Mouse (Mus musculus): ENCODE results near the gene Krt17. TPM values are rescaled to one million over a fixed set of nuclear protein-coding genes. Genes with fewer than 3 reads are reported as not detected.

The Krt17 gene
- polyA plus RNA-seq, 1 experiment from 2014 or later = 152 TPM

DNA sequence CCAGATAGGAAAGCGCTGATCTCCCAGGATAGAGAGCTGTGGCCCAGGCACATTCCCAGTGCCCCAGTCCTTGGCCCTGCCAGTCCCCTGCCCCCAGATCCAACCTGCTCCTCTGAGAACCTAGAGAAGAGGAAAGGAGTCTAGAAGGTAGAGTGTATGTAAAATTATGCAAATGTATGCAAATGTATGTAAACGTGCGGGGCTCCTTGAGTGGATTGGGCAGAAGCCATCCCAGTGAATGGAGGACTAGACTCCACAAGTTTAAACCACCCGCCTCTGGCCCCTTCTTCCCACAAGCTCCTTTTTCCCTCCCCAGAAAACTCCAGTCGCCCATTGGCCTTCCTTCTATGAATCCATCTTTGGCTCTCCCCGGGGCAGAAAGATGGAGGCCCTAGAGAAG lies 32.1 kb upstream of the Krt17 start:
- Histone ChIP-seq H3K27me3 (replicated peaks; ENCODE audit: control insufficient read depth, insufficient read depth, low read length) (no peaks in the 10 kb centered on the region), H3K9me3 (ENCODE audit: control insufficient read depth, low read length) (no peaks in the 10 kb centered on the region), H3K4me2 (ENCODE audit: low read depth, low read length) (no peak overlapping the region), H3K36me3 (ENCODE audit: control insufficient read depth, insufficient read depth, low read length) (no peaks in the 10 kb centered on the region), H3K9ac (ENCODE audit: low read depth, low read length) (no peak overlapping the region), H3K27ac (replicated peaks; ENCODE audit: low read depth, low read length) (no peak overlapping the region), H3K4me3 (ENCODE audit: low read depth, low read length) (no peak overlapping the region), H3K4me1 (ENCODE audit: control insufficient read depth, insufficient read depth, low read length) (peaks cover 8% of the 10 kb centered on the region)
- 59% methylated on average over 6 of the region's 6 CpGs for WGBS
- DNase-seq (ENCODE audit: low spot score) (no peak), ATAC-seq (ENCODE audit: low read depth) (no peak)

DNA sequence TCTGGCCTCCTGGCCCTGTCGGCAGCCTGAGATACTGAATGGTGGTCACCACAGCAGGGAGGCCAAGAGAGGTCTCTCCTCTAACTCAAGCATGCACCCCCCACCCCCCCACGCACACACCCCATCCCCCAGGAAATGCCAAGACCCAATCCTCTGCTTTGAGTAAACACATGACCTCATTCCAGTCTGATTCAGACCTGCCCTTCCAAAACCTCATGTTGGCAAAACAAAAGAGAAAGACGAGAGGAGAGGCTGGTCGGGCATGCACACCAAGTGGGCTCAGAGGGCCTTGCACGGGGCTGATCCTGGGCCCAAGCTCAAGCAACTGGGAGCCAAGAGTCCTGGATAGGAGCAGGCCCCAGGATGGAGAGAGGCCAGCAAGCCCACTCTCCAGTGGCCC lies 29.4 kb upstream of the Krt17 start:
- Histone ChIP-seq H3K36me3 (ENCODE audit: control insufficient read depth, insufficient read depth, low read length) (no peaks in the 10 kb centered on the region), H3K4me1 (ENCODE audit: control insufficient read depth, insufficient read depth, low read length) (peaks cover 8% of the 10 kb centered on the region), H3K27ac (replicated peaks; ENCODE audit: low read depth, low read length) (peak overlapping the region; percentile 74), H3K4me3 (ENCODE audit: low read depth, low read length) (no peak overlapping the region), H3K9me3 (ENCODE audit: control insufficient read depth, low read length) (no peaks in the 10 kb centered on the region), H3K4me2 (ENCODE audit: low read depth, low read length) (no peak overlapping the region), H3K27me3 (replicated peaks; ENCODE audit: control insufficient read depth, insufficient read depth, low read length) (no peaks in the 10 kb centered on the region), H3K9ac (ENCODE audit: low read depth, low read length) (0 out of 2 replicates have a peak overlapping the region, but pooled peaks have one; percentile 26)
- WGBS = 38% methylated on average over 5 of the region's 5 CpGs
- ATAC-seq (ENCODE audit: low read depth) (no peak), DNase-seq (ENCODE audit: low spot score) (peak; percentile 59)

DNA sequence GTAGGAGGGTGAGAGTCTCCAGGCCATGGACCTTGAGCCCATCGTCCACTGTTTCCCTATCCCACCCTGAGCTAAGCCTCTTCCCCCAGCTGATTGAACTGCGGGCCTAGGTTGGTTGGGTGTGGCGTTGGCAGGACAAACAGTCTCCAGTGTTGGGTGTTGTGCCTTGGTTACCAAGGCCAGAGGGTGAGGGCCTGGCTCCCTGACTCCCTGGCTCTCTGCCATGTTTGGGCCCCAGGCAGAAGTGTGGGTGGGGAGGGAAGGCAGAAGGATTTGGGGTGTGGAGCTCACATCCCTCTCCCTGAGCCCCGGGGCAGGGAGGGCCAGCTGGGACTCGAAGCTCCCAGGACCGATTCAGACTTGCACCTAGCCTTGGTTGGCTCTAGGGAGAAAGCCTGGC lies 28.1 kb upstream of the Krt17 start:
- H3K4me1 ChIP-seq (ENCODE audit: control insufficient read depth, insufficient read depth, low read length) = peaks cover 8% of the 10 kb centered on the region
- no peak overlapping the region for H3K4me3 ChIP-seq (ENCODE audit: low read depth, low read length)
- ATAC-seq (ENCODE audit: low read depth) (peak; percentile 7; the same call in 1 of the 2 replicates), DNase-seq (ENCODE audit: low spot score) (peak; percentile 82)
- no peak overlapping the region for H3K4me2 ChIP-seq (ENCODE audit: low read depth, low read length)
- no peaks in the 10 kb centered on the region for H3K9me3 ChIP-seq (ENCODE audit: control insufficient read depth, low read length)
- H3K27me3 ChIP-seq (replicated peaks; ENCODE audit: control insufficient read depth, insufficient read depth, low read length) = no peaks in the 10 kb centered on the region
- WGBS = 73% methylated on average over 4 of the region's 6 CpGs
- H3K27ac ChIP-seq (replicated peaks; ENCODE audit: low read depth, low read length) = peak overlapping the region; percentile 57
- no peaks in the 10 kb centered on the region for H3K36me3 ChIP-seq (ENCODE audit: control insufficient read depth, insufficient read depth, low read length)
- no peak overlapping the region for H3K9ac ChIP-seq (ENCODE audit: low read depth, low read length)

DNA sequence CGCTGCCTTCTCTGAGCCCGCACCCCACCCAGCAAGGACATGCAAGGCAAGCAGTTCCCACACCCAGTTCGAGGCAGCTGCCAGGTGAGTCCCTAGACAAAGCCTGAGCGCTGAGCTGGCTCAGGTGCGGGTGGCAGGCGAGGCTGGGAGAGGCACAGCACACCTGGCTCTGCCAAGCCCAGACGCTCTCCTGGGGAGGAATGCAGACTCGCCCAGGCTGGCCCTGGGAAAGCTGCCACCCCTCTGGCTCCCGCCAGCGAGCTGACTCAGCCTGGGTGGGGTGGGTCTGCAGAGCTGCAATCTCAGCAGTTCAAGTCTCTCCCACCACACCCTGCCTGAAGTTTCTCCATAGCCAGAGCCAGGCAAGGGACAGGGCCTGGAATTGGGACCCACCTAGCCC lies 26.2 kb upstream of the Krt17 start:
- H3K36me3 ChIP-seq (ENCODE audit: control insufficient read depth, insufficient read depth, low read length) = no peaks in the 10 kb centered on the region
- peak; percentile 93 for DNase-seq (ENCODE audit: low spot score)
- no peak overlapping the region for H3K4me3 ChIP-seq (ENCODE audit: low read depth, low read length)
- H3K9ac ChIP-seq (ENCODE audit: low read depth, low read length) = no peak overlapping the region
- no peak overlapping the region for H3K4me2 ChIP-seq (ENCODE audit: low read depth, low read length)
- H3K9me3 ChIP-seq (ENCODE audit: control insufficient read depth, low read length) = no peaks in the 10 kb centered on the region
- peaks cover 8% of the 10 kb centered on the region for H3K4me1 ChIP-seq (ENCODE audit: control insufficient read depth, insufficient read depth, low read length)
- H3K27ac ChIP-seq (replicated peaks; ENCODE audit: low read depth, low read length) = peak overlapping the region; percentile 86
- 37% methylated on average over 7 of the region's 10 CpGs for WGBS
- H3K27me3 ChIP-seq (replicated peaks; ENCODE audit: control insufficient read depth, insufficient read depth, low read length) = no peaks in the 10 kb centered on the region
- peak; percentile 88 for ATAC-seq (ENCODE audit: low read depth)

DNA sequence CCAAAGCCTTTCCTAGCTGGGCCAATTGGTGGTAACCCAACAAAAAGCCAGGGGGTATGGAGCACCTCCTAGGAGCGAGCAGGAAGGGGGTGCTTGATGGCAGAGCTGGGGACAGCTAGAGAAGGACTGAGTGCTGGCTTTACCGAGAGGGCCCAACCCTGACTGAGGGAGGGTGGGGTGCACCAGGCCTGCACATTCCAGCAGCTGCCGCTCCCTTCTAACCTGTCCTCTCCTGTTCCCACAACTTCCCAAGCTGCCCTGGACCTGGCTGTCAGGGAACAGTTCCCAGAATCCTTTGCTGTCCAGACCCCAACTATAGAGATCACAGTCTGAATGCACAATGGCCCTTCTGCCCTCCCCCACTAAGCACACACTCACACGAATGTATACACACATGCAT lies 24.2 kb upstream of the Krt17 start:
- Histone ChIP-seq H3K9me3 (ENCODE audit: control insufficient read depth, low read length) (no peaks in the 10 kb centered on the region), H3K27me3 (replicated peaks; ENCODE audit: control insufficient read depth, insufficient read depth, low read length) (no peaks in the 10 kb centered on the region), H3K4me3 (ENCODE audit: low read depth, low read length) (no peak overlapping the region), H3K27ac (replicated peaks; ENCODE audit: low read depth, low read length) (no peak overlapping the region), H3K4me1 (ENCODE audit: control insufficient read depth, insufficient read depth, low read length) (0 out of 2 replicates have a peak, but pooled peaks cover under 1% of the 10 kb centered on the region), H3K4me2 (ENCODE audit: low read depth, low read length) (no peak overlapping the region), H3K36me3 (ENCODE audit: control insufficient read depth, insufficient read depth, low read length) (no peaks in the 10 kb centered on the region), H3K9ac (ENCODE audit: low read depth, low read length) (no peak overlapping the region)
- peak; percentile 44 for DNase-seq (ENCODE audit: low spot score)
- 62% methylated on average over 4 of the region's 4 CpGs for WGBS
- ATAC-seq (ENCODE audit: low read depth) = no peak

DNA sequence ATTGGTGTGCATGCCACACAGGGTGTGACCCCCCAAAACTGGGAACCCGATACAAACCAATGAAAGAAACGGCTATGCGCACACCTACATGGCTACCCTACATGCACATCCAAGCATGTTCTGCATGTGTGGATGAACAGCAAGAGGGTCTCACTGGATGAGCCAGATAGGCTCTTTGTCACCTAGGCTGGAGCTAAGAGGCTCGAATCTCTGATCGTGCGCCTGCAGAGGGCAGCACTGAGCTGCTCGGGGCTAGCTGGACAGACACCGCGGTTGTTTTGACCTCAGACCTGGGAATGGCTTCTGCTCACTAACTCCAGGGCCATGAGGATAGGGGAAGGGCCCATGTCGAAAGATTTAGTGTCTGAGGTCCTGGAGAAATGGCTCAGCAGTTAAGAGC lies 21.7 kb upstream of the Krt17 start:
- DNase-seq (ENCODE audit: low spot score) (peak; percentile 54), ATAC-seq (ENCODE audit: low read depth) (no peak)
- no peak overlapping the region for H3K27ac ChIP-seq (replicated peaks; ENCODE audit: low read depth, low read length)
- no peaks in the 10 kb centered on the region for H3K27me3 ChIP-seq (replicated peaks; ENCODE audit: control insufficient read depth, insufficient read depth, low read length)
- H3K9ac ChIP-seq (ENCODE audit: low read depth, low read length) = no peak overlapping the region
- no peak overlapping the region for H3K4me3 ChIP-seq (ENCODE audit: low read depth, low read length)
- no peaks in the 10 kb centered on the region for H3K4me1 ChIP-seq (ENCODE audit: control insufficient read depth, insufficient read depth, low read length)
- no peaks in the 10 kb centered on the region for H3K36me3 ChIP-seq (ENCODE audit: control insufficient read depth, insufficient read depth, low read length)
- WGBS = 25% methylated on average over 10 of the region's 10 CpGs
- H3K4me2 ChIP-seq (ENCODE audit: low read depth, low read length) = no peak overlapping the region
- no peaks in the 10 kb centered on the region for H3K9me3 ChIP-seq (ENCODE audit: control insufficient read depth, low read length)

DNA sequence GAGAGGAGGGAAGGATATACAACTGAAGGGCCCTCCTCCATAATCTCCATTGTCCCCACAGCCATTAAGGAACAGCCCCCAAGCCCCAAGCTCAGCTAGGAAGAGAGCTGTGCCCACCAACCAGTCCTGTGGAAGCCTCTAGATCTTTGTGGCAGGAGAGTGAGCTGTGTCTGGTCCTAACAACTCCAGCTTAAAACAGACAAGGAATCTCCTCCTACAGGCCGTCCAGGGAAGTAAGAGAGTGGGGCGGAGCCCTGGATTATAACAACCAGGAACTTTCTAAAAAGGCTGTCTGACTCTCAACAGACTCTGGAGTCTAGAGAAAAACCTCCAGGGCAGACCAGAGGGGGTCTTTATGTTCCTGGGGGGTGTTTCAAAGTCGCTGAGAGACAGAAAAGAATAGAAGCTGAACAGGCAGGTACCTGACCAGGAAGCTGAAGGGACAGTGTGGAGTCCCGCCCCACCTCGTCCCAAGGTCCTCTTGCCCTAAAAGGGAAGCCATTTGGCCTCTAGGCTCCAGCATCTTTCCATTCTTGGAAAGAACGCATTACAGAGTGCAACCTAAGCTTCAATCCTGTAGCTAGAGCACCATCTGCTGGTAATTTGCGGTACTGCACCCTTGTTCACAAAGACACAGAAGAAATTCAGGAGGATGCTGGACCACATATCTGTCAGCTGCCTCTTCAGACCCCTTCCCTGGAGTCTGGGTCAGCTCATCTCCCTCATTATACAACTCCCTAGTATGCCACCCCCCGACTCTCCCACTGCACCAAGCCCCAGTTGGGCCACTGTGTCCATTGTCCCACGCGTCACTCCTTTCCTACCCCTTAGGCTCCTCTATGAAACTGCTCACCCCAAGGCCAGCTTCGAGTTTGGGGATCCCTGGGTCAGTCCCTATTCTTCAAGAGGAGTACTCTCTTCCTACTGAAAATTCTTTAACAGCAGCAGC lies 21.0 kb upstream of the Krt17 start:
- H3K4me1 ChIP-seq (ENCODE audit: control insufficient read depth, insufficient read depth, low read length) = no peaks in the 10 kb centered on the region
- H3K36me3 ChIP-seq (ENCODE audit: control insufficient read depth, insufficient read depth, low read length) = no peaks in the 10 kb centered on the region
- WGBS = 19% methylated on average over 11 of the region's 11 CpGs
- H3K4me2 ChIP-seq (ENCODE audit: low read depth, low read length) = no peak overlapping the region
- DNase-seq (ENCODE audit: low spot score) = peak; percentile 84
- H3K9me3 ChIP-seq (ENCODE audit: control insufficient read depth, low read length) = no peaks in the 10 kb centered on the region
- H3K27me3 ChIP-seq (replicated peaks; ENCODE audit: control insufficient read depth, insufficient read depth, low read length) = no peaks in the 10 kb centered on the region
- no peak overlapping the region for H3K9ac ChIP-seq (ENCODE audit: low read depth, low read length)
- 0 out of 2 replicates have a peak, but pooled peaks have one; percentile 19 for ATAC-seq (ENCODE audit: low read depth)
- no peak overlapping the region for H3K4me3 ChIP-seq (ENCODE audit: low read depth, low read length)
- H3K27ac ChIP-seq (replicated peaks; ENCODE audit: low read depth, low read length) = no peak overlapping the region

DNA sequence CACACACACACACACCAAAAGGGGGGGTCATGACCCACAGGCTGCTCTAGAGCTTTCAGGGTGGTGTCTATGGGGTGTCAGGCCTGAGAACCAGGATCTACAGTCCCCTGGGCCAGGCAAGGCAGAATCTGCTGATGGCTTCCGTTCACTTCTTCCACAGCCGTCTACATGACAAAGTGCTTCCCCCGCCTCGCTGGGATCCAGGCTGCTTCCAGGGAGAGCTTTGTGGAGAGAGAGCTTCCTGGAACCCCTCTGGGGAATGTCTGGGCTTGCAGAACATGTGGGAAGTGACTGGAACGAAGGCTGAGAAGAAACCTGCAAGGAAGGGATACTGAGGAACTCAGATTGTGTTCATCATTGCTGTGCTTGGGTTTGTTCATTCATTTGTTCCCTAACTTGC lies 17.9 kb upstream of the Krt17 start:
- H3K4me1 ChIP-seq (ENCODE audit: control insufficient read depth, insufficient read depth, low read length) = peaks cover 4% of the 10 kb centered on the region; the same call in 1 of the 2 replicates
- no peak overlapping the region for H3K4me3 ChIP-seq (ENCODE audit: low read depth, low read length)
- no peak overlapping the region for H3K4me2 ChIP-seq (ENCODE audit: low read depth, low read length)
- 47% methylated on average over 5 of the region's 5 CpGs for WGBS
- no peak overlapping the region for H3K27ac ChIP-seq (replicated peaks; ENCODE audit: low read depth, low read length)
- no peak overlapping the region for H3K9ac ChIP-seq (ENCODE audit: low read depth, low read length)
- ATAC-seq (ENCODE audit: low read depth) = no peak
- H3K27me3 ChIP-seq (replicated peaks; ENCODE audit: control insufficient read depth, insufficient read depth, low read length) = no peaks in the 10 kb centered on the region
- DNase-seq (ENCODE audit: low spot score) = no peak
- H3K9me3 ChIP-seq (ENCODE audit: control insufficient read depth, low read length) = no peaks in the 10 kb centered on the region
- no peaks in the 10 kb centered on the region for H3K36me3 ChIP-seq (ENCODE audit: control insufficient read depth, insufficient read depth, low read length)

Data from embryonic facial prominence, embryonic 14.5 days (tissue).